Mouse (Mus musculus): ENCODE results near the gene Ptprr.

GRCm38 (mm10) chr10:116123808-116124207 is 105.8 kb downstream of the Ptprr start:
- no peak for TF ChIP-seq CTCF (IDR thresholded peaks at IDR 0.05; ENCODE audit: control insufficient read depth, insufficient read depth, insufficient read length)
- no peak for TF ChIP-seq MAX (IDR thresholded peaks at IDR 0.05)
- TF ChIP-seq MYOG (IDR thresholded peaks at IDR 0.05; ENCODE audit: control insufficient read depth, extremely low read depth, insufficient read length), result no peak
